Mouse (Mus musculus) mesoderm, embryonic 11.5 days (tissue): ENCODE results near the gene Ccdc33.

Source experiments
- DNase-seq: peaks from one replicate; pipeline ENCODE4 v3.0.0-alpha.2; 2012; ENCODE audit warnings: low read depth, low spot score

Ccdc33 gene

GRCm38 (mm10) chr9:58130909-58131308 lies 12.3 kb upstream of the Ccdc33 start:
- DNase-seq: no peak

GRCm38 (mm10) chr9:58129508-58129907 lies 10.9 kb upstream of the Ccdc33 start:
- DNase-seq: no peak

GRCm38 (mm10) chr9:58128926-58129413 lies 10.3 kb upstream of the Ccdc33 start:
- DNase-seq: peak; percentile 90

GRCm38 (mm10) chr9:58125811-58126210 lies 7.2 kb upstream of the Ccdc33 start:
- DNase-seq: no peak

GRCm38 (mm10) chr9:58125085-58125484 lies 6.5 kb upstream of the Ccdc33 start:
- no peak for DNase-seq

- no peak for DNase-seq
These were observed 2.5 kb downstream of the Ccdc33 start for GRCm38 (mm10) chr9:58116024-58116651.

GRCm38 (mm10) chr9:58115297-58115925 lies 3.2 kb downstream of the Ccdc33 start:
- no peak for DNase-seq

GRCm38 (mm10) chr9:58114019-58114418 lies 4.6 kb downstream of the Ccdc33 start:
- DNase-seq: no peak

GRCm38 (mm10) chr9:58113279-58113884 lies 5.2 kb downstream of the Ccdc33 start:
- DNase-seq: peak; percentile 63

GRCm38 (mm10) chr9:58112866-58113278 lies 5.8 kb downstream of the Ccdc33 start:
- DNase-seq: peak; percentile 80

- DNase-seq: no peak
These were observed 6.3 kb downstream of the Ccdc33 start for GRCm38 (mm10) chr9:58112321-58112751.

GRCm38 (mm10) chr9:58111431-58111830 lies 7.2 kb downstream of the Ccdc33 start:
- DNase-seq: no peak

GRCm38 (mm10) chr9:58110787-58111186 lies 7.8 kb downstream of the Ccdc33 start:
- no peak for DNase-seq

- no peak for DNase-seq
These were observed 11.1 kb downstream of the Ccdc33 start for GRCm38 (mm10) chr9:58107494-58107893.

GRCm38 (mm10) chr9:58105595-58106169 lies 12.9 kb downstream of the Ccdc33 start:
- DNase-seq: peak; percentile 65

- DNase-seq: no peak
These were observed 15.0 kb downstream of the Ccdc33 start for GRCm38 (mm10) chr9:58103647-58104046.

GRCm38 (mm10) chr9:58102013-58102412 lies 16.6 kb downstream of the Ccdc33 start:
- DNase-seq: no peak

- no peak for DNase-seq
These were observed 18.6 kb downstream of the Ccdc33 start for GRCm38 (mm10) chr9:58099836-58100565.

- DNase-seq: no peak
These were observed 21.9 kb downstream of the Ccdc33 start for GRCm38 (mm10) chr9:58096629-58097301.

GRCm38 (mm10) chr9:58095977-58096376 lies 22.6 kb downstream of the Ccdc33 start:
- no peak for DNase-seq

GRCm38 (mm10) chr9:58093776-58094175 lies 24.8 kb downstream of the Ccdc33 start:
- DNase-seq: no peak
